Mouse (Mus musculus) ZHBTc4 (cell line): Measurements from ENCODE around the gene Kcnq1.

Source experiments
- DNase-seq: peaks from one replicate; pipeline ENCODE4 v3.0.0-alpha.2; 2011; ENCODE audit warnings: low read depth, low spot score

Kcnq1 gene

GRCm38 (mm10) chr7:143181311-143181710, 75.1 kb downstream of the Kcnq1 start:
- no peak for DNase-seq

- no peak for DNase-seq
Measured at GRCm38 (mm10) chr7:143185506-143185905, 79.3 kb downstream of the Kcnq1 start.

GRCm38 (mm10) chr7:143186378-143186777, 80.2 kb downstream of the Kcnq1 start:
- DNase-seq, result no peak

- no peak for DNase-seq
Measured at GRCm38 (mm10) chr7:143187181-143187580, 81.0 kb downstream of the Kcnq1 start.

- DNase-seq, result no peak
Measured at GRCm38 (mm10) chr7:143188589-143188988, 82.4 kb downstream of the Kcnq1 start.

- DNase-seq, result no peak
Measured at GRCm38 (mm10) chr7:143189965-143190722, 84.0 kb downstream of the Kcnq1 start.

- no peak for DNase-seq
Measured at GRCm38 (mm10) chr7:143190911-143191310, 84.7 kb downstream of the Kcnq1 start.

- no peak for DNase-seq
Measured at GRCm38 (mm10) chr7:143192392-143192791, 86.2 kb downstream of the Kcnq1 start.

- DNase-seq, result no peak
Measured at GRCm38 (mm10) chr7:143194064-143194463, 87.9 kb downstream of the Kcnq1 start.

GRCm38 (mm10) chr7:143197951-143198440, 91.8 kb downstream of the Kcnq1 start:
- no peak for DNase-seq

- DNase-seq, result no peak
Measured at GRCm38 (mm10) chr7:143198443-143198842, 92.3 kb downstream of the Kcnq1 start.

- DNase-seq, result no peak
Measured at GRCm38 (mm10) chr7:143201255-143201654, 95.1 kb downstream of the Kcnq1 start.

- DNase-seq, result no peak
Measured at GRCm38 (mm10) chr7:143203897-143204296, 97.7 kb downstream of the Kcnq1 start.

- no peak for DNase-seq
Measured at GRCm38 (mm10) chr7:143207044-143207443, 100.9 kb downstream of the Kcnq1 start.

- no peak for DNase-seq
Measured at GRCm38 (mm10) chr7:143210796-143211195, 104.6 kb downstream of the Kcnq1 start.

- DNase-seq, result no peak
Measured at GRCm38 (mm10) chr7:143251206-143251605, 145.0 kb downstream of the Kcnq1 start.

- no peak for DNase-seq
Measured at GRCm38 (mm10) chr7:143253126-143253871, 147.1 kb downstream of the Kcnq1 start.

GRCm38 (mm10) chr7:143254901-143255300, 148.7 kb downstream of the Kcnq1 start:
- peak; percentile 31 for DNase-seq

GRCm38 (mm10) chr7:143261246-143261645, 155.1 kb downstream of the Kcnq1 start:
- DNase-seq, result no peak

GRCm38 (mm10) chr7:143263557-143263956, 157.4 kb downstream of the Kcnq1 start:
- DNase-seq, result no peak

- no peak for DNase-seq
Measured at GRCm38 (mm10) chr7:143263966-143264365, 157.8 kb downstream of the Kcnq1 start.

GRCm38 (mm10) chr7:143265386-143265785, 159.2 kb downstream of the Kcnq1 start:
- no peak for DNase-seq
